ENCODE assay signal across 19 mouse cellular contexts in the genomic region with DNA sequence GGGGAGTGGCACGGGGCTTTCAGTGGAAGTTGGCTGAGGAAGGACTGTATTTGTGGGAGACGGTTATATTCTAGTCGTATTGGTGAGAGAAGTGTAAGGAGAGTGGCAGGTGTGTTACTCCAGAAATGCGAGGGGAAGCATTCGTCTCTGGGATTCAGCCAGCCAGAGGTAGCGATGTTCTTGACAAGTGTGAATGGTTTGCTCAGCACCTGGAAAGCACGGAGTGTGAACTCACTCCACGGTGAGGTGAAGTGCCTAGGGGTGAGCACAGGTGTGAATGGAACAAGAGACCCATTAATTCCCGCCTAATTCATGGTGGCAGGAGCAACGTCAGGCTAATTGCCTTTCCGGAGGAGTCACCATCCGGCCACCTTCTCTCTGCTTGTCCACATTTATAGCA.
A peak's percentile ranks its signal among the peaks of the same experiment; 100 is the strongest.
DNase-seq lines count a peak whose midpoint lies in the region; ATAC-seq and TF ChIP-seq lines count a peak whose summit lies in the region.
"Had no signal": no experiment of that assay in that cellular context is flagged by ENCODE, and none has a peak within 500 bp of the region (broad histone marks: within the 10 kb centered on the region; RNA-seq: fewer than 3 reads in every experiment).

No protein-coding gene starts in this region.

- WGBS in forebrain, embryonic 14.5 days = 80% methylated on average over 12 of the region's 12 CpGs
- 64% methylated on average over 12 of the region's 12 CpGs for WGBS in forebrain, postnatal 0 days
- WGBS in hindbrain, embryonic 11.5 days = 84% methylated on average over 12 of the region's 12 CpGs

- no peak for TF ChIP-seq POLR2A in ES-Bruce4 (IDR thresholded peaks at IDR 0.05; ENCODE audit: insufficient read depth, low read length)

- DNase-seq in forebrain, embryonic 14.5 days (ENCODE audit: low spot score) = peak; percentile 17
- DNase-seq in forebrain, postnatal 0 days = no peak
- DNase-seq in ES-CJ7 (ENCODE audit: low read depth, low spot score) (peak; percentile 49), ZHBTc4 (ENCODE audit: low read depth, low spot score) (peak; percentile 55)
- no peak for DNase-seq in hindbrain, embryonic 11.5 days (ENCODE audit: low spot score)
- DNase-seq in urinary bladder, postnatal 25 days (ENCODE audit: low spot score) = no peak
- DNase-seq: adrenal gland, adult 2 months; adrenal gland, postnatal 10 days; adrenal gland, postnatal 25 days; cerebellum, adult 11-12 months; cerebellum, adult 2 months; cerebellum, adult 9-10 months; cerebellum, postnatal 10 days; cerebellum, postnatal 25 days had no signal

- no peak overlapping the region for H3K27ac ChIP-seq in forebrain, embryonic 14.5 days (ENCODE audit: low read depth, low read length)
- no peak overlapping the region for H3K27ac ChIP-seq in forebrain, postnatal 0 days (ENCODE audit: low read depth, low read length)
- no peak overlapping the region for H3K27ac ChIP-seq in ES-Bruce4 (ENCODE audit: insufficient read depth, low read length)
- no peak overlapping the region for H3K27ac ChIP-seq in hindbrain, embryonic 11.5 days (ENCODE audit: low read depth, low read length)
- H3K27ac ChIP-seq: embryonic facial prominence, embryonic 10.5 days; embryonic facial prominence, embryonic 12.5 days; forebrain, embryonic 15.5 days had no signal

- TF ChIP-seq EP300 in ES-Bruce4 (IDR thresholded peaks at IDR 0.05; ENCODE audit: insufficient read depth, low read depth, low read length) = peak; percentile 68; the same call in 1 of the 2 replicates

- no peaks in the 10 kb centered on the region; the same call in 1 of the 2 replicates for H3K4me1 ChIP-seq in forebrain, embryonic 14.5 days (ENCODE audit: control insufficient read depth, insufficient read depth, low read length)
- no peaks in the 10 kb centered on the region for H3K4me1 ChIP-seq in forebrain, postnatal 0 days (ENCODE audit: insufficient read depth)
- peaks cover 5% of the 10 kb centered on the region for H3K4me1 ChIP-seq in ES-Bruce4 (ENCODE audit: control insufficient read depth, insufficient read depth, low read length)
- no peaks in the 10 kb centered on the region for H3K4me1 ChIP-seq in hindbrain, embryonic 11.5 days (replicated peaks; ENCODE audit: control insufficient read depth, insufficient read depth, low read length)
- H3K4me1 ChIP-seq: embryonic facial prominence, embryonic 10.5 days; embryonic facial prominence, embryonic 12.5 days had no signal

- no peaks in the 10 kb centered on the region for H3K27me3 ChIP-seq in forebrain, embryonic 14.5 days (replicated peaks; ENCODE audit: control insufficient read depth, insufficient read depth, low read length)
- no peaks in the 10 kb centered on the region for H3K27me3 ChIP-seq in forebrain, postnatal 0 days (ENCODE audit: insufficient read depth, low read length)
- no peaks in the 10 kb centered on the region for H3K27me3 ChIP-seq in ES-Bruce4 (ENCODE audit: control insufficient read depth, insufficient read depth, low read length, poor library complexity, severe bottlenecking)
- H3K27me3 ChIP-seq in hindbrain, embryonic 11.5 days (ENCODE audit: control insufficient read depth, insufficient read depth, low read length) = no peaks in the 10 kb centered on the region
- H3K27me3 ChIP-seq: embryonic facial prominence, embryonic 12.5 days; forebrain, embryonic 15.5 days had no signal

- no peak for ATAC-seq in forebrain, embryonic 14.5 days
- ATAC-seq in forebrain, postnatal 0 days = no peak
- no peak for ATAC-seq in hindbrain, embryonic 11.5 days (ENCODE audit: low FRiP score)
- no peak for ATAC-seq in megakaryocyte progenitor cell, adult 5-6 weeks (replicated peaks; ENCODE audit: poor library complexity)
- ATAC-seq: forebrain, embryonic 15.5 days had no signal

- no peak overlapping the region for H3K9ac ChIP-seq in forebrain, embryonic 14.5 days (ENCODE audit: low read length)
- no peak overlapping the region for H3K9ac ChIP-seq in forebrain, postnatal 0 days
- H3K9ac ChIP-seq in ES-Bruce4 (ENCODE audit: low read depth, poor library complexity, severe bottlenecking) = no peak overlapping the region
- H3K9ac ChIP-seq in hindbrain, embryonic 11.5 days (ENCODE audit: low read depth, low read length) = no peak overlapping the region
- H3K9ac ChIP-seq: embryonic facial prominence, embryonic 12.5 days; forebrain, embryonic 15.5 days had no signal

- H3K4me2 ChIP-seq in forebrain, embryonic 14.5 days (ENCODE audit: low read length) = no peak overlapping the region
- no peak overlapping the region for H3K4me2 ChIP-seq in forebrain, postnatal 0 days (ENCODE audit: low read depth)
- H3K4me2 ChIP-seq in hindbrain, embryonic 11.5 days (replicated peaks; ENCODE audit: low read depth, low read length) = no peak overlapping the region
- H3K4me2 ChIP-seq: embryonic facial prominence, embryonic 12.5 days; forebrain, embryonic 15.5 days had no signal

- no peaks in the 10 kb centered on the region for H3K9me3 ChIP-seq in forebrain, embryonic 14.5 days (replicated peaks; ENCODE audit: control insufficient read depth, low read length)
- no peaks in the 10 kb centered on the region for H3K9me3 ChIP-seq in forebrain, postnatal 0 days (ENCODE audit: low read length)
- H3K9me3 ChIP-seq in ES-Bruce4 (replicated peaks; ENCODE audit: control insufficient read depth, insufficient read depth, low read length, poor library complexity, severe bottlenecking) = peaks cover 8% of the 10 kb centered on the region; the same call in 1 of the 2 replicates
- H3K9me3 ChIP-seq in hindbrain, embryonic 11.5 days (ENCODE audit: control insufficient read depth, low read length) = no peaks in the 10 kb centered on the region
- H3K9me3 ChIP-seq: embryonic facial prominence, embryonic 10.5 days; embryonic facial prominence, embryonic 12.5 days; forebrain, embryonic 15.5 days had no signal

- H3K4me3 ChIP-seq in forebrain, embryonic 14.5 days (ENCODE audit: low read depth, low read length) = no peak overlapping the region
- no peak overlapping the region for H3K4me3 ChIP-seq in forebrain, postnatal 0 days (ENCODE audit: low read depth, low read length)
- H3K4me3 ChIP-seq in ES-Bruce4 (ENCODE audit: low read depth, low read length) = no peak overlapping the region
- no peak overlapping the region for H3K4me3 ChIP-seq in hindbrain, embryonic 11.5 days (ENCODE audit: low read depth, low read length)
- H3K4me3 ChIP-seq: embryonic facial prominence, embryonic 10.5 days; embryonic facial prominence, embryonic 12.5 days; forebrain, embryonic 15.5 days had no signal

- no peaks in the 10 kb centered on the region for H3K36me3 ChIP-seq in forebrain, embryonic 14.5 days (ENCODE audit: control insufficient read depth, insufficient read depth, low read length)
- no peaks in the 10 kb centered on the region for H3K36me3 ChIP-seq in forebrain, postnatal 0 days (ENCODE audit: insufficient read depth)
- no peaks in the 10 kb centered on the region for H3K36me3 ChIP-seq in ES-Bruce4 (ENCODE audit: control insufficient read depth, insufficient read depth, low read length, poor library complexity, severe bottlenecking)
- no peaks in the 10 kb centered on the region for H3K36me3 ChIP-seq in hindbrain, embryonic 11.5 days (ENCODE audit: control insufficient read depth, insufficient read depth, low read length)
- H3K36me3 ChIP-seq: embryonic facial prominence, embryonic 10.5 days; embryonic facial prominence, embryonic 12.5 days; forebrain, embryonic 15.5 days had no signal

- no peak for TF ChIP-seq CTCF in forebrain, postnatal 0 days (IDR thresholded peaks at IDR 0.05; ENCODE audit: low read depth)
- no peak for TF ChIP-seq CTCF in ES-Bruce4 (IDR thresholded peaks at IDR 0.05; ENCODE audit: low read depth, low read length)

Comparison
In these comparisons a context has a peak if more than half of its experiments do, and no peak if none do; other contexts are left out.
1. DNase-seq: peak in forebrain, embryonic 14.5 days (single experiment), ES-CJ7 (single experiment) and ZHBTc4 (single experiment); none in forebrain, postnatal 0 days (single experiment), hindbrain, embryonic 11.5 days (single experiment) and urinary bladder, postnatal 25 days (single experiment).